Mouse (Mus musculus) lung, postnatal 0 days (tissue): ENCODE measurements around the gene Ep300. TPM values are rescaled to one million over a fixed set of nuclear protein-coding genes. Genes with fewer than 3 reads are reported as not detected.

Experiments
- ATAC-seq: fragments of 200-750 bp; cut with Nextera tagmentation; 2 replicates; pipeline ENCODE4 v1.8.0; 2017; ENCODE audit warnings: moderate library complexity
- DNase-seq: peaks from one replicate; pipeline ENCODE4 v3.0.0-alpha.2; 2016; ENCODE audit warnings: low spot score
- H3K27ac ChIP-seq: fragments of 300-500 bp; sonication (generic); 2 replicates; pipeline ENCODE4 v1.5.1; 2014; ENCODE audit warnings: antibody characterized with exemption, mild to moderate bottlenecking, low read length, mixed read lengths
- H3K27me3 ChIP-seq: fragments of 300-500 bp; sonication (generic); replicated peaks from 2 replicates; pipeline ENCODE4 v1.6.1; 2014; ENCODE audit warnings: low read length, mixed read lengths; ENCODE audit not compliant: insufficient read depth
- H3K36me3 ChIP-seq: fragments of 300-500 bp; sonication (generic); 2 replicates; pipeline ENCODE4 v1.6.1; 2014; ENCODE audit warnings: low read length, mixed read lengths; ENCODE audit not compliant: insufficient read depth
- H3K4me1 ChIP-seq: fragments of 300-500 bp; sonication (generic); 2 replicates; pipeline ENCODE4 v1.6.1; 2014; ENCODE audit warnings: antibody characterized with exemption, low read depth, low read length, mixed read lengths; ENCODE audit not compliant: insufficient read depth
- H3K4me2 ChIP-seq: fragments of 300-500 bp; sonication (generic); replicated peaks from 2 replicates; pipeline ENCODE4 v1.6.1; 2014; ENCODE audit warnings: low read depth, mild to moderate bottlenecking, low read length, moderate library complexity, mixed read lengths
- H3K4me3 ChIP-seq: fragments of 300-500 bp; sonication (generic); 2 replicates; pipeline ENCODE4 v1.5.1; 2014; ENCODE audit warnings: low read depth, low read length
- H3K9ac ChIP-seq: fragments of 300-500 bp; sonication (generic); replicated peaks from 2 replicates; pipeline ENCODE4 v1.6.1; 2014; ENCODE audit warnings: low read depth, mild to moderate bottlenecking
- H3K9me3 ChIP-seq: fragments of 300-500 bp; sonication (generic); 2 replicates; pipeline ENCODE4 v1.6.1; 2016; ENCODE audit warnings: low read length, mixed read lengths
- CTCF ChIP-seq: IDR thresholded peaks from 2 replicates; pipeline ENCODE4 v1.5.1; 2016; ENCODE audit warnings: antibody characterized with exemption, mild to moderate bottlenecking
- EP300 ChIP-seq: IDR thresholded peaks from 2 replicates; pipeline ENCODE4 v1.6.1; 2016; ENCODE audit warnings: antibody characterized with exemption, mild to moderate bottlenecking, control low read depth
- WGBS: fragments of 180-500 bp; shearing (Covaris S2); extraction: QIAGEN DNeasy Blood & Tissue Kit; methylation state at CpG from one replicate; pipeline ENCODE4 v1.1.7; 2014; 5-methylcytosine and 5-hydroxymethylcytosine counted together
- polyA plus RNA-seq: library from polyadenylated mRNA; unstranded; fragments of >200 nt; fragmentation: Nextera tagmentation; extraction: Ambion mirVana; gene quantifications from 2 replicates; pipeline ENCODE4 v1.2.1, GENCODE M21; 2015

The Ep300 gene
- 8.5 and 10.6 TPM in 2 replicates for polyA plus RNA-seq

GRCm38 (mm10) chr15:81584913-81585745 lies at the start of gene Ep300:
TSS of gene Ep300 (plus strand) at chr15:81585351.
- Histone ChIP-seq H3K27ac (peak within 1 kb of the TSS; percentile 100), H3K4me3 (peak within 1 kb of the TSS; percentile 99), H3K4me2 (peak within 1 kb of the TSS; percentile 68), H3K9me3 (no peaks in the 10 kb centered on the region), H3K36me3 (no peaks in the 10 kb centered on the region), H3K4me1 (peaks cover 3% of the 10 kb centered on the region; the same call in 1 of the 2 replicates), H3K9ac (peak within 1 kb of the TSS; percentile 100), H3K27me3 (no peaks in the 10 kb centered on the region)
- WGBS = 1% methylated on average over 51 of the region's 68 CpGs
- ATAC-seq (peak; percentile 94), DNase-seq (peak; percentile 98)
- TF ChIP-seq EP300 (no peak), CTCF (no peak)

- TF ChIP-seq CTCF (no peak), EP300 (no peak)
Measured at GRCm38 (mm10) chr15:81535881-81536351, 49.2 kb upstream of the Ep300 start.

GRCm38 (mm10) chr15:81538149-81538548 lies 47.0 kb upstream of the Ep300 start:
- H3K4me2 ChIP-seq = no peak overlapping the region
- TF ChIP-seq EP300 (no peak), CTCF (no peak)
- H3K9ac ChIP-seq = no peak overlapping the region
- no peaks in the 10 kb centered on the region for H3K27me3 ChIP-seq
- ATAC-seq (no peak), DNase-seq (no peak)
- 76% methylated on average over 4 of the region's 4 CpGs for WGBS
- H3K27ac ChIP-seq = no peak overlapping the region
- no peaks in the 10 kb centered on the region for H3K9me3 ChIP-seq
- H3K4me3 ChIP-seq = no peak overlapping the region
- H3K36me3 ChIP-seq = no peaks in the 10 kb centered on the region
- no peaks in the 10 kb centered on the region for H3K4me1 ChIP-seq

More at GRCm38 (mm10) chr15:81535881-81536351, 49.2 kb upstream of the Ep300 start:
- Histone ChIP-seq H3K36me3 (no peaks in the 10 kb centered on the region), H3K4me2 (no peak overlapping the region), H3K9ac (no peak overlapping the region), H3K27ac (no peak overlapping the region), H3K4me1 (no peaks in the 10 kb centered on the region), H3K9me3 (no peaks in the 10 kb centered on the region), H3K27me3 (no peaks in the 10 kb centered on the region), H3K4me3 (no peak overlapping the region)
- ATAC-seq = no peak
- DNase-seq = no peak
- WGBS = 41% methylated on average over 9 of the region's 9 CpGs

DNA sequence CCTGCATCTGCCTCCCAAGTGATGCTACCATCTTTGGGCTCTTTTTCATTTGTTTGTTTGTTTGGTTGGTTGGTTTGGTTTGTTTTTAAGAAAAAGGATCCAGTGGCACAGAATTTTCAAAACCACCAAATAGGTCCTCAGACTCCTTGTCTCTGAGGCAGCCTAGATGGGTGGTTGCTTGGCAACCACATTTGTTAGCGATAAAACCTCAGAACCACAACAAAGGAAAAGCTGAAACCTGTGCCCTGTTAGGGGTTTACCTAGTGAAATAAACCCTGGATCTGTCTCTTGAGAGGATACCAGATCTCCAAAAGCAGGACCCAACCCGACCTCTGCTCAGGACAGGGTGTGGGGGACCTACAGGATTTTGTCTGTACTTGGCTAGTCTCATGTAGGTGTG lies 45.6 kb upstream of the Ep300 start:
- H3K9me3 ChIP-seq = no peaks in the 10 kb centered on the region
- H3K9ac ChIP-seq = no peak overlapping the region
- H3K36me3 ChIP-seq = no peaks in the 10 kb centered on the region
- no peak for TF ChIP-seq CTCF
- no peak for TF ChIP-seq EP300
- WGBS = 70% methylated on average over 2 of the region's 2 CpGs
- no peak overlapping the region for H3K4me3 ChIP-seq
- H3K27ac ChIP-seq = no peak overlapping the region
- H3K4me1 ChIP-seq = no peaks in the 10 kb centered on the region
- no peaks in the 10 kb centered on the region for H3K27me3 ChIP-seq
- DNase-seq (no peak), ATAC-seq (no peak)
- H3K4me2 ChIP-seq = no peak overlapping the region

- no peaks in the 10 kb centered on the region for H3K9me3 ChIP-seq
- H3K4me3 ChIP-seq = no peak overlapping the region
- TF ChIP-seq CTCF (no peak), EP300 (no peak)
- H3K9ac ChIP-seq = no peak overlapping the region
- 90% methylated on average over 2 of the region's 2 CpGs for WGBS
- ATAC-seq (no peak), DNase-seq (no peak)
- no peaks in the 10 kb centered on the region for H3K27me3 ChIP-seq
- no peak overlapping the region for H3K4me2 ChIP-seq
- no peaks in the 10 kb centered on the region for H3K4me1 ChIP-seq
- no peak overlapping the region for H3K27ac ChIP-seq
- H3K36me3 ChIP-seq = no peaks in the 10 kb centered on the region
Measured at GRCm38 (mm10) chr15:81544916-81545315, 40.2 kb upstream of the Ep300 start.

GRCm38 (mm10) chr15:81545387-81546176 lies 39.6 kb upstream of the Ep300 start:
- Histone ChIP-seq H3K4me2 (no peak overlapping the region), H3K4me3 (no peak overlapping the region), H3K9ac (no peak overlapping the region), H3K27me3 (no peaks in the 10 kb centered on the region), H3K27ac (no peak overlapping the region), H3K9me3 (no peaks in the 10 kb centered on the region), H3K4me1 (no peaks in the 10 kb centered on the region), H3K36me3 (no peaks in the 10 kb centered on the region)
- WGBS = 81% methylated on average over 5 of the region's 5 CpGs
- DNase-seq = no peak
- no peak for ATAC-seq
- no peak for TF ChIP-seq EP300
- TF ChIP-seq CTCF = no peak
